Mouse (Mus musculus) midbrain, embryonic 15.5 days (tissue): Measurements from ENCODE around the gene Olfr1161. TPM values are rescaled to one million over a fixed set of nuclear protein-coding genes. Genes with fewer than 3 reads are reported as not detected.
"Not testable (repeated sequence)": the region's sequence is repeated elsewhere in the genome, so short reads cannot be mapped to it uniquely, and the experiment has no call there.

Experiments used
- ATAC-seq: fragments of 200-750 bp; cut with Nextera tagmentation; replicated peaks from 2 replicates; pipeline ENCODE4 v1.8.0; 2017; ENCODE audit warnings: moderate TSS enrichment
- H3K27ac ChIP-seq: fragments of 300-500 bp; sonication (generic); 2 replicates; pipeline ENCODE4 v1.5.1; 2015; ENCODE audit warnings: mild to moderate bottlenecking, inconsistent platforms
- H3K27me3 ChIP-seq: fragments of 300-500 bp; sonication (generic); replicated peaks from 2 replicates; pipeline ENCODE4 v1.6.1; 2015; ENCODE audit warnings: inconsistent platforms
- H3K36me3 ChIP-seq: fragments of 300-500 bp; sonication (generic); replicated peaks from 2 replicates; pipeline ENCODE4 v1.6.1; 2015; ENCODE audit warnings: inconsistent platforms
- H3K4me1 ChIP-seq: fragments of 300-500 bp; sonication (generic); 2 replicates; pipeline ENCODE4 v1.6.1; 2015; ENCODE audit warnings: inconsistent platforms
- H3K4me2 ChIP-seq: fragments of 300-500 bp; sonication (generic); 2 replicates; pipeline ENCODE4 v1.6.1; 2015; ENCODE audit warnings: inconsistent platforms, mild to moderate bottlenecking, moderate library complexity
- H3K4me3 ChIP-seq: fragments of 300-500 bp; sonication (generic); 2 replicates; pipeline ENCODE4 v1.5.1; 2015; ENCODE audit warnings: mild to moderate bottlenecking, inconsistent platforms
- H3K9ac ChIP-seq: fragments of 300-500 bp; sonication (generic); 2 replicates; pipeline ENCODE4 v1.6.1; 2015; ENCODE audit warnings: mild to moderate bottlenecking, inconsistent platforms
- H3K9me3 ChIP-seq: fragments of 300-500 bp; sonication (generic); 2 replicates; pipeline ENCODE4 v1.6.1; 2016; ENCODE audit warnings: inconsistent platforms
- whole genome bisulfite sequencing: fragments of 180-500 bp; shearing (Covaris S2); methylation state at CpG from one replicate; pipeline ENCODE4 v1.1.7; 2015; ENCODE audit warnings: mixed read lengths; 5-methylcytosine and 5-hydroxymethylcytosine counted together
- polyA plus RNA-seq: library from polyadenylated mRNA; unstranded; fragments of >200 nt; fragmentation: Nextera tagmentation; extraction: Ambion mirVana; gene quantifications from 2 replicates; pipeline ENCODE4 v1.2.1, GENCODE M21; 2015

Olfr1161 gene
- not detected in 2 replicates for polyA plus RNA-seq

DNA sequence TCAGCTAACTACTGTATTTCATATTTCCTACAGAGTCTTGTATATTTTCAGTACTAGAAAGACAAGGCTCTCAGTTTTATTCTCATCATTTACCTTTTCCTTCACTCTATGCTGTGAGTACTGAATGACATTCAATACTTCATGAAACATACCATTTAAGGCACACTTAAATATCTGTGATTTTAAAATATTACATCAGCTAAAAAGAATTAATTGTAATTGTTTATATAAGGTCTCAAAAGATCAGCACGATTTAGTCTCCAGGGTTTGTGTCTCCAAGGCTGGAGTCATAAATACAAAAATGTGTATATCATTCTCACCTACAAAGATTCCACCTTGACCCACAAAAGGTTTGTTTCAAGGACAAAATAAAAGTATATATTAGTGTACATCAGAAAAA lies at the start of gene Olfr1161:
TSS of gene Olfr1161 (plus strand) at position 301 of the 400 bp plus-strand sequence.
- H3K4me2 ChIP-seq, H3K9ac ChIP-seq, ATAC-seq, H3K36me3 ChIP-seq, H3K27ac ChIP-seq, H3K9me3 ChIP-seq, H3K4me3 ChIP-seq, H3K27me3 ChIP-seq, H3K4me1 ChIP-seq: not testable (repeated sequence)
- 79% methylated on average over 1 of the region's 1 CpGs for WGBS

DNA sequence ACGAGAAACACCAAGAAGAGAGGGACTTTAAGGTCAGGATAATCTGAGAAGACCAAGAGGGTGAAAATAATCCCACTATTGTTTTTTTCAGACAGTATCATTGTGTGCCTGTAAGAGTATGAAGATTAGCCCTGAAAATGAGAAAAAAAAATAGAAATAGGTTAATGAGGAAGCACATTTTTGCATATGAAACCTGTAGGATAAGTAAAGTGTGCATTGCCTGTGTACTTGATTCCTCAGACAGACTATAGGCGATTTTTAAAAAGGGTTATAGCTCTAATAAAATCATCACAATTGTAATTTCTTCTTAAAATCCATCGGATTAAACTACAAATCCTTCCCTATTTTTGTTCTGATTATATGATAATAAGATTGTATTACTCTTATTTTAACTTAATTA lies 48.0 kb upstream of the Olfr1161 start, which contains the start of gene Olfr74:
TSS of gene Olfr74 (minus strand) at position 101 of the 400 bp plus-strand sequence.
- Histone ChIP-seq H3K27me3 (no peaks in the 10 kb centered on the region), H3K4me1 (no peaks in the 10 kb centered on the region), H3K4me3 (no peak within 1 kb of the TSS), H3K36me3 (no peaks in the 10 kb centered on the region), H3K9ac (no peak within 1 kb of the TSS), H3K4me2 (no peak within 1 kb of the TSS), H3K27ac (no peak within 1 kb of the TSS), H3K9me3 (no peaks in the 10 kb centered on the region)
- no peak for ATAC-seq
- WGBS, result 72% methylated on average over 3 of the region's 3 CpGs

DNA sequence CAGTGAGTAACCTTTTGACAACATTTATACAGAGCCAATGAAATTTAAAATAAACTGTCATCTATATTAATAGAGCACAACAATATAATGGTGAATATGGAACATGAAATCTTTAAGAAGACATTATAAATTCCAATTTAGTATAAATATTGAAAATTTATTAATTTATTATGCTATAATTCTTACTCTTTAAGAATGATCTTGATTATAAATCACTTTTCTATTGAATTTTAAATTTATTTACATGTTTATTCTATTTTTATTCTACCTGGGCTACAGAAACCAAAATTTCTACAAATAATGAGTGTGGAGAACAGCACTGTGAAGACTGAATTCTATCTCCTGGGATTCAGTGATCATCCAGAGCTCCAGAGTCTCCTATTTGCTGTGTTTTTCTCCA lies 32.8 kb upstream of the Olfr1161 start, which contains the start of gene Olfr1158:
TSS of gene Olfr1158 (plus strand) at position 301 of the 400 bp plus-strand sequence.
- ATAC-seq, result no peak
- Histone ChIP-seq H3K4me1 (no peaks in the 10 kb centered on the region), H3K36me3 (no peaks in the 10 kb centered on the region), H3K27ac (no peak within 1 kb of the TSS), H3K9ac (no peak within 1 kb of the TSS), H3K9me3 (no peaks in the 10 kb centered on the region), H3K27me3 (no peaks in the 10 kb centered on the region), H3K4me2 (no peak within 1 kb of the TSS), H3K4me3 (no peak within 1 kb of the TSS)

DNA sequence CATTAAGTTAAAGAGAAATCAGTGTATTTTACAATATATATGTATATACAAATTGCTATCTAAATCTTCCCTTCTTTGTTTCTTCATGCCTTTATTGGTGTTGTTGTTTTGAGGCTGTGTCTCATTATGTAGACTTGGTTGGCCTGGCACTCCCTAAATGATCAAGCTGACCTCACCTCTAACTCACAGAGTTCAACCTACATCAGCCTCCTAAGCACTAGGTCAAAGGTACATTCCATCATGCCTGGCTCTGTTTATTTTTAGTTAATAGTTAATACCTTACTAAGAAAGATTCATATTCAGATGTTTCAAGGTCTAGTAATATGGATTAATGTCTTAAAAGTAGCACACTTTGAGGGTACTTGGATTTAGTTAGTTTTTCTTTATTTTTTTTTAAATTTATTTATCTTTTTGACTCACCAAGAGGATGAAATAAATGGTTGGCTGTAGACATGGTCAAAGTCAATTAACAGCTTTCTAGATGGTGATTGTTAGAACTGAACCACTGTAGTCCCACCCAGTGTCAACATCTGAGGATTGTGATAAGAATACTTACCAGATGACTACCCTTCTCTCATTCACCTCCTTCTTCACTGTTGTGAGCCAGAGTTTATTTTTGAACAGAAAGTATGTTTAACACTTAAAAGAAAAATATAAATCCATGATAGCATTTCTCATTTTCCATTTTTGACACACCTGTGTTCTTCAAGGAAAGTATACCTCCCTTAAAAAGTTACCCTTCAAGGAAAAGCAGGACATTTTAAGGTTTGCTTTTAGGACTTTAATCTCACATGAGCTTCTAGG lies 14.9 kb upstream of the Olfr1161 start, which contains the start of gene Olfr1160:
TSS of gene Olfr1160 (minus strand) at position 754 of the 804 bp plus-strand sequence.
- no peaks in the 10 kb centered on the region for H3K36me3 ChIP-seq
- H3K4me2 ChIP-seq, result no peak within 1 kb of the TSS
- no peak within 1 kb of the TSS for H3K4me3 ChIP-seq
- H3K9ac ChIP-seq, result no peak within 1 kb of the TSS
- H3K4me1 ChIP-seq, result no peaks in the 10 kb centered on the region
- no peaks in the 10 kb centered on the region for H3K9me3 ChIP-seq
- H3K27ac ChIP-seq, result no peak within 1 kb of the TSS
- no peaks in the 10 kb centered on the region for H3K27me3 ChIP-seq
- ATAC-seq, result no peak

DNA sequence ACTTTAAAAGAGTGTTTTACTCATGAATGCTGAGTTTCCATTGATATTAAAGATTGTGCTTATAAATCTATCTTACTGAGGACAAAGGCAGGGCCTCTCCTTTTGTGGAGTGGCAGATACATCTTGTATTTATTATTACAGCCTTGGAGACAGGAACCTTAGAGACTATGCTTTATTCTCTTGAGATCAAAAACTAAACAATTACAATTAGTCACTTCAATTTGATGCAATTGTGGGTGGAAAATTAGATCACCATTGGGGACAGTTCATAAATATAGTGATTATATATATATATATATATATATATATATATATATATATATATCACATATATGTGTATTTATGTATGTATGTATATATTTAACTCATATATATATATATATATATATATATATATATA lies 15.0 kb downstream of the Olfr1161 start, which contains the start of gene Olfr73:
TSS of gene Olfr73 (minus strand) at position 101 of the 400 bp plus-strand sequence.
- H3K9me3 ChIP-seq, result no peaks in the 10 kb centered on the region
- H3K4me1 ChIP-seq, result no peaks in the 10 kb centered on the region
- no peaks in the 10 kb centered on the region for H3K27me3 ChIP-seq
- H3K9ac ChIP-seq, result no peak within 1 kb of the TSS
- H3K4me2 ChIP-seq, result no peak within 1 kb of the TSS
- ATAC-seq, result no peak
- no peaks in the 10 kb centered on the region for H3K36me3 ChIP-seq
- H3K4me3 ChIP-seq, result no peak within 1 kb of the TSS
- H3K27ac ChIP-seq, result no peak within 1 kb of the TSS

DNA sequence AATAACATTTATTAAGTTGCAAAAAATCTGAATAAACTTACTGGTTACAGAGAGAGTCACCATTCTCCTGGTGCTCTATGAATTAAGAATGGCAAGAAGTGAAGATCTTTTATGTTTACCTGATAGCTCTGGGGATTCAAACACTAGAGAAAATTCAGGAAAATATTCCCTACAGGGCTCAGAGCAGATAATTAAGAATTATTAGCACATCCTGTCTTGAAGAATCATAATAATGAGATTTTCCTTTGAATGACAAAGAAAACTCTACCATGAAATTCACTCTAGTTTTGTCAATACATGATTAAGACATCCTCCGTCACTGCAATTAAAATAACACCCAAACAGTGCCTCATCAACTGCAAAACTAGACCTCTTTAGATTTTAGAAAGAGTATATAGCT lies 28.5 kb downstream of the Olfr1161 start, which contains the start of gene Olfr1162:
TSS of gene Olfr1162 (minus strand) at position 101 of the 400 bp plus-strand sequence.
- no peak within 1 kb of the TSS for H3K4me2 ChIP-seq
- H3K4me3 ChIP-seq, result no peak within 1 kb of the TSS
- H3K9ac ChIP-seq, result no peak within 1 kb of the TSS
- no peaks in the 10 kb centered on the region for H3K36me3 ChIP-seq
- WGBS, result 79% methylated on average over 1 of the region's 1 CpGs
- ATAC-seq, result no peak
- H3K27me3 ChIP-seq, result no peaks in the 10 kb centered on the region
- no peak within 1 kb of the TSS for H3K27ac ChIP-seq
- no peaks in the 10 kb centered on the region for H3K4me1 ChIP-seq
- H3K9me3 ChIP-seq, result no peaks in the 10 kb centered on the region

DNA sequence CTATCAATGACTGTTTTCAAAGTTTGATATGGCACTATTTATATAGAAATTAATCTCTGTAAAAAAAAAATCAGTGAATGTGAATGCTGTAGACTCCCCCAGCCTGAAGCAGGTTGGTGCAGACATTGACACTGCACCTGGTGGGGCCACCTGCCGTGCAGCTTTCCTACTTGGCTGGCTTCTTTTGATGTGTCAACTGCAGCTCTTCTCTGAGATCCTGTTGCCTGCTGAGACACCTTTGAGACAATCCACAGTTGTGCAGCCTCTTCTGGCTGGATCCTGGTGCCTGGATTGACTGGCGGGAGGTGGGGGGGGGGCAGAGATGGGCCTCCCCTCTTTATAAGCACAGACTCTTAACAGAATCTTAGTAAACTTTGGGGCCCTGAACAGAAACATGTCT lies 41.0 kb downstream of the Olfr1161 start:
- 84% methylated on average over 2 of the region's 2 CpGs for WGBS
- H3K4me1 ChIP-seq, result no peaks in the 10 kb centered on the region
- no peak for ATAC-seq
- no peaks in the 10 kb centered on the region for H3K27me3 ChIP-seq
- H3K9me3 ChIP-seq, result no peaks in the 10 kb centered on the region
- H3K9ac ChIP-seq, result no peak overlapping the region
- H3K36me3 ChIP-seq, result no peaks in the 10 kb centered on the region
- no peak overlapping the region for H3K4me3 ChIP-seq
- H3K4me2 ChIP-seq, result no peak overlapping the region
- H3K27ac ChIP-seq, result no peak overlapping the region

DNA sequence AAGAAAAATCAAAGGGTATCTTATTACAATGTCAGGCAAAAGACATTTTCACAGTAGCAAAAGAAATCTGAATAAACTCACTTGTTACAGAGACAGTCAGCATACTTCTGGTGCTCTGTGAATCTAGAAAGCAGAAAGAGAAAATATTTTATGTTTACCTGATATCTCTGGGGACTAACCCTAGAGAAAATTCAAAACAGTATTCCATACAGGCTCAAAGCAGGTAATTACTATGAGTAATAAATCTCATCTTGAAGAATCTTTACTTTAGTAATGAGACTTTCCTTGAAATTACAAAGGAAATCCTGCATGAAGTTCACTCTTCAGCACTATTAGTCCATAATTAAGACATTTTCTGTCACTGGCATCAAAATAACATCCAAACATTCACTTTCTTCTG lies 49.2 kb downstream of the Olfr1161 start, which contains the start of gene Olfr1163:
TSS of gene Olfr1163 (minus strand) at position 101 of the 400 bp plus-strand sequence.
- H3K27ac ChIP-seq, result no peak within 1 kb of the TSS
- no peak within 1 kb of the TSS for H3K4me2 ChIP-seq
- no peak for ATAC-seq

More for the DNA sequence above, 49.2 kb downstream of the Olfr1161 start, which contains the start of gene Olfr1163:
- H3K4me3 ChIP-seq, result no peak within 1 kb of the TSS
- no peaks in the 10 kb centered on the region for H3K27me3 ChIP-seq
- no peaks in the 10 kb centered on the region for H3K4me1 ChIP-seq
- H3K36me3 ChIP-seq, result no peaks in the 10 kb centered on the region
- no peak within 1 kb of the TSS for H3K9ac ChIP-seq
- H3K9me3 ChIP-seq, result no peaks in the 10 kb centered on the region

Other genes with a start within 250 kb of the Olfr1161 start
- gene Olfr152, start 243.3 kb upstream of the Olfr1161 start, polyA plus RNA-seq, result not detected in 2 replicates
- gene Olfr1143, start 222.2 kb upstream of the Olfr1161 start, polyA plus RNA-seq, result not detected in 2 replicates
- not detected in 2 replicates for gene Olfr1145, start 213.0 kb upstream of the Olfr1161 start, polyA plus RNA-seq
- gene Olfr1148, start 192.2 kb upstream of the Olfr1161 start, polyA plus RNA-seq, result not detected in 2 replicates
- not detected in 2 replicates for gene Olfr1150-ps1, start 178.8 kb upstream of the Olfr1161 start, polyA plus RNA-seq
- gene Olfr1151, start 166.9 kb upstream of the Olfr1161 start, polyA plus RNA-seq, result not detected in 2 replicates
- not detected in 2 replicates for gene Olfr1152, start 156.3 kb upstream of the Olfr1161 start, polyA plus RNA-seq
- not detected in 2 replicates for gene Olfr1153, start 127.8 kb upstream of the Olfr1161 start, polyA plus RNA-seq
- gene Olfr1154, start 117.6 kb upstream of the Olfr1161 start, polyA plus RNA-seq, result not detected in 2 replicates
- not detected in 2 replicates for gene Olfr1155, start 77.6 kb upstream of the Olfr1161 start, polyA plus RNA-seq
- gene Olfr1156, start 69.7 kb upstream of the Olfr1161 start, polyA plus RNA-seq, result not detected in 2 replicates
- gene Olfr1157, start 54.5 kb upstream of the Olfr1161 start, polyA plus RNA-seq, result not detected in 2 replicates
- gene Olfr74, start 48.1 kb upstream of the Olfr1161 start, polyA plus RNA-seq, result not detected in 2 replicates
- gene Olfr1158, start 32.7 kb upstream of the Olfr1161 start, polyA plus RNA-seq, result not detected in 2 replicates
- gene Olfr1160, start 14.5 kb upstream of the Olfr1161 start, polyA plus RNA-seq, result not detected in 2 replicates
- gene Olfr73, start 14.9 kb downstream of the Olfr1161 start, polyA plus RNA-seq, result not detected in 2 replicates
- not detected in 2 replicates for gene Olfr1162, start 28.4 kb downstream of the Olfr1161 start, polyA plus RNA-seq
- not detected in 2 replicates for gene Olfr1163, start 49.1 kb downstream of the Olfr1161 start, polyA plus RNA-seq
- not detected in 2 replicates for gene Olfr1164, start 71.2 kb downstream of the Olfr1161 start, polyA plus RNA-seq
- gene Olfr1166, start 105.5 kb downstream of the Olfr1161 start, polyA plus RNA-seq, result not detected in 2 replicates
- not detected in 2 replicates for gene Olfr1167, start 132.4 kb downstream of the Olfr1161 start, polyA plus RNA-seq
- gene Olfr1168, start 159.1 kb downstream of the Olfr1161 start, polyA plus RNA-seq, result not detected in 2 replicates
- gene Olfr1170, start 205.6 kb downstream of the Olfr1161 start, polyA plus RNA-seq, result not detected in 2 replicates